Mouse (Mus musculus) monocyte, adult 59 days (primary cell): ENCODE data around the gene Ofd1. TPM values are rescaled to one million over a fixed set of nuclear protein-coding genes. Genes with fewer than 3 reads are reported as not detected.

ENCODE experiments used
- total RNA-seq, 2 experiments: library from RNA; stranded (reverse); gene quantifications; one replicate each; pipeline ENCODE4 v1.2.4; 2023

Gene Ofd1
- total RNA-seq = 1 to 10 TPM; 5.3 to 5.8 TPM

GRCm38 (mm10) chrX:166440616-166441063 is at the start of gene Ofd1:
TSS of gene Ofd1 (minus strand) at chrX:166440704.

GRCm38 (mm10) chrX:166479365-166479983 is 39.0 kb upstream of the Ofd1 start, which contains the start of gene Rab9:
TSS of gene Rab9 (minus strand) at chrX:166479867.

GRCm38 (mm10) chrX:166440036-166440615 is 378 bp downstream of the Ofd1 start, which contains the start of gene Trappc2:
TSS of gene Trappc2 (plus strand) at chrX:166440574.

Other genes starting within 250 kb of the Ofd1 start
- 1 to 10 TPM; 2.7 TPM for gene Gpm6b, start 201.8 kb downstream of the Ofd1 start, total RNA-seq
- gene Trappc2, start 130 bp downstream of the Ofd1 start, total RNA-seq = 1 to 10 TPM; 6.0 to 8.1 TPM
- gene Rab9, start 39.2 kb upstream of the Ofd1 start, total RNA-seq = 10 to 100 TPM; 28.4 to 30.5 TPM
- 1 to 10 TPM; 2.9 to 3.3 TPM for gene Tceanc, start 77.9 kb upstream of the Ofd1 start, total RNA-seq
- under 1 TPM in 1 of 2 experiments, not detected in 1; 0.18 TPM for gene Egfl6, start 145.0 kb upstream of the Ofd1 start, total RNA-seq